In the genomic region with DNA sequence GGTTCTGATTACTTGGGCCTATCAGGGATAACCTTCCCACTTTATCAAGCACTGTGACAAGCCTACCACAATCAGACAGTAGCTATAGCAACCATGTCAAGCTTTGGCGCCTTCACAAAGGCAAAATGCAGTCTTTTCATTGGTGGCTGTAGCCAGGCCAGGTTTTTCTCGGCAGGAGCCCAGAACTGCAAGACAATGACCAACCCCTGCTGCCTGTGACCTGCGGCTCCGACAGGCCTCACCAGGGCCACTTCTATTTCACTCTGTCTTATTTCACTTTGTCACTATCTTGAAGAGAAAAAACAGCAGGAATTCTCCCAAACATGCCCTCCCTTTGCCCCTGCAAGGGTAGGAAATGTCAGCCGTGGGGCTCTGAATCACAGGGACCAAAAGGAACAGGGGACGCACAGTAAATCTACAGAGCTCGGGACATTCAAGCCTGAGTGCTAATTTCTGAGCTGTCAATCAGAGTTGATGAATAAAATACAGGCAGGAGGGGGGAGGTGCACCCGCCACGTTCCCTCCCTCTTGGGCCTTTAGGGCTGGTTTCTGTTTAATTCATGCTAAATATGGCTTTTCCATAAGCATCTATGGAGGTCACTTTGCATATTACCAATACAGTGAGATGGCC, we compare ENCODE assay signal across 8 mouse cellular contexts.
DNase-seq lines count a peak whose midpoint lies in the region; ATAC-seq lines count a peak whose summit lies in the region.

No protein-coding gene starts in this region.

- no peaks in the 10 kb centered on the region for H3K9me3 ChIP-seq in liver, embryonic 13.5 days (replicated peaks)
- H3K9me3 ChIP-seq in liver, embryonic 11.5 days (ENCODE audit: control insufficient read depth, low read length): no peaks in the 10 kb centered on the region
- no peaks in the 10 kb centered on the region for H3K9me3 ChIP-seq in forebrain, embryonic 15.5 days
- no peaks in the 10 kb centered on the region for H3K9me3 ChIP-seq in midbrain, embryonic 10.5 days (replicated peaks)
- H3K9me3 ChIP-seq in liver, embryonic 12.5 days (replicated peaks): no peaks in the 10 kb centered on the region

- peak overlapping the region; percentile 23; the same call in 1 of the 2 replicates for H3K27ac ChIP-seq in liver, embryonic 13.5 days
- no peak overlapping the region for H3K27ac ChIP-seq in liver, embryonic 11.5 days (ENCODE audit: low read depth, low read length)
- H3K27ac ChIP-seq in forebrain, embryonic 15.5 days (replicated peaks): peak overlapping the region; percentile 91
- H3K27ac ChIP-seq in midbrain, embryonic 10.5 days (replicated peaks): peak overlapping the region; percentile 82
- no peak overlapping the region for H3K27ac ChIP-seq in liver, embryonic 12.5 days

- no peak overlapping the region for H3K9ac ChIP-seq in liver, embryonic 13.5 days
- no peak overlapping the region for H3K9ac ChIP-seq in liver, embryonic 11.5 days (ENCODE audit: low read depth, low read length)
- H3K9ac ChIP-seq in forebrain, embryonic 15.5 days (replicated peaks): 0 out of 2 replicates have a peak overlapping the region, but pooled peaks have one; percentile 25
- H3K9ac ChIP-seq in liver, embryonic 12.5 days: no peak overlapping the region

- ATAC-seq in liver, embryonic 13.5 days (ENCODE audit: low read depth): no peak
- ATAC-seq in liver, embryonic 11.5 days (replicated peaks; ENCODE audit: low FRiP score): no peak
- ATAC-seq in forebrain, embryonic 15.5 days (replicated peaks): peak; percentile 94
- ATAC-seq in activated CD4-positive, CD25-positive, alpha-beta regulatory T cell, adult 4 months: no peak
- ATAC-seq in megakaryocyte, adult 5-6 weeks (ENCODE audit: poor library complexity, severe bottlenecking): no peak
- no peak for ATAC-seq in liver, embryonic 12.5 days

- H3K36me3 ChIP-seq in liver, embryonic 13.5 days: no peaks in the 10 kb centered on the region
- H3K36me3 ChIP-seq in liver, embryonic 11.5 days (ENCODE audit: control insufficient read depth, insufficient read depth, low read length): no peaks in the 10 kb centered on the region
- no peaks in the 10 kb centered on the region for H3K36me3 ChIP-seq in forebrain, embryonic 15.5 days
- no peaks in the 10 kb centered on the region for H3K36me3 ChIP-seq in midbrain, embryonic 10.5 days
- H3K36me3 ChIP-seq in liver, embryonic 12.5 days: no peaks in the 10 kb centered on the region

- H3K4me1 ChIP-seq in liver, embryonic 13.5 days (replicated peaks): peaks cover 39% of the 10 kb centered on the region
- peaks cover 19% of the 10 kb centered on the region for H3K4me1 ChIP-seq in liver, embryonic 11.5 days (replicated peaks; ENCODE audit: control insufficient read depth, insufficient read depth, low read length)
- peaks cover 25% of the 10 kb centered on the region for H3K4me1 ChIP-seq in forebrain, embryonic 15.5 days
- peaks cover 45% of the 10 kb centered on the region for H3K4me1 ChIP-seq in midbrain, embryonic 10.5 days
- H3K4me1 ChIP-seq in liver, embryonic 12.5 days: peaks cover 44% of the 10 kb centered on the region

- H3K4me2 ChIP-seq in liver, embryonic 13.5 days: no peak overlapping the region
- H3K4me2 ChIP-seq in liver, embryonic 11.5 days: no peak overlapping the region
- H3K4me2 ChIP-seq in forebrain, embryonic 15.5 days (replicated peaks): peak overlapping the region; percentile 25
- no peak overlapping the region for H3K4me2 ChIP-seq in liver, embryonic 12.5 days

- DNase-seq in liver, embryonic 13.5 days: no peak
- DNase-seq in liver, embryonic 11.5 days (ENCODE audit: low spot score): no peak
- peak; percentile 57 to 66 for DNase-seq in cerebellum, postnatal 25 days
- DNase-seq in midbrain, embryonic 10.5 days (ENCODE audit: low spot score): peak; percentile 81

- H3K4me3 ChIP-seq in liver, embryonic 13.5 days (replicated peaks): no peak overlapping the region
- H3K4me3 ChIP-seq in liver, embryonic 11.5 days (ENCODE audit: low read depth, low read length): no peak overlapping the region
- no peak overlapping the region for H3K4me3 ChIP-seq in forebrain, embryonic 15.5 days
- H3K4me3 ChIP-seq in midbrain, embryonic 10.5 days: peak overlapping the region; percentile 35
- no peak overlapping the region for H3K4me3 ChIP-seq in liver, embryonic 12.5 days

- WGBS in liver, embryonic 13.5 days (ENCODE audit: insufficient replicate concordance): 55% methylated on average over 9 of the region's 9 CpGs
- WGBS in liver, embryonic 11.5 days: 32% methylated on average over 9 of the region's 9 CpGs
- WGBS in forebrain, embryonic 15.5 days: 2% methylated on average over 9 of the region's 9 CpGs
- 2% methylated on average over 9 of the region's 9 CpGs for WGBS in midbrain, embryonic 10.5 days
- WGBS in liver, embryonic 12.5 days (ENCODE audit: insufficient replicate concordance): 55% methylated on average over 9 of the region's 9 CpGs

- H3K27me3 ChIP-seq in liver, embryonic 13.5 days: no peaks in the 10 kb centered on the region
- H3K27me3 ChIP-seq in liver, embryonic 11.5 days (replicated peaks; ENCODE audit: control insufficient read depth, insufficient read depth, low read length): no peaks in the 10 kb centered on the region
- H3K27me3 ChIP-seq in forebrain, embryonic 15.5 days: no peaks in the 10 kb centered on the region
- peaks cover 35% of the 10 kb centered on the region; the same call in 1 of the 2 replicates for H3K27me3 ChIP-seq in midbrain, embryonic 10.5 days (ENCODE audit: low read depth, poor library complexity, severe bottlenecking)
- no peaks in the 10 kb centered on the region for H3K27me3 ChIP-seq in liver, embryonic 12.5 days (replicated peaks)

Comparison
In these comparisons a context has a peak if more than half of its experiments do, and no peak if none do; other contexts are left out.
1. H3K27ac ChIP-seq: peak in liver, embryonic 13.5 days (single experiment), forebrain, embryonic 15.5 days (single experiment) and midbrain, embryonic 10.5 days (single experiment); none in liver, embryonic 11.5 days (single experiment) and liver, embryonic 12.5 days (single experiment).
2. DNase-seq: peak in cerebellum, postnatal 25 days (2 of 2) and midbrain, embryonic 10.5 days (single experiment); none in liver, embryonic 13.5 days (single experiment) and liver, embryonic 11.5 days (single experiment).